Mouse (Mus musculus): ENCODE results near the gene Ephb2. TPM values are rescaled to one million over a fixed set of nuclear protein-coding genes. Genes with fewer than 3 reads are reported as not detected.
A peak's percentile ranks its signal among the peaks of the same experiment; 100 is the strongest.

Gene Ephb2
- polyA plus RNA-seq, 1 experiment, result 4.6 TPM

GRCm38 (mm10) chr4:136601476-136601875, 234.3 kb downstream of the Ephb2 start:
- DNase-seq, result peak; percentile 36
- WGBS, result under 1% methylated on average over 13 of the region's 13 CpGs
- TF ChIP-seq POLR2A (IDR thresholded peaks at IDR 0.05; ENCODE audit: borderline replicate concordance, extremely low read depth, low read depth, low read length) (no peak), CTCF (IDR thresholded peaks at IDR 0.05; ENCODE audit: insufficient read depth, low read length) (no peak)
- peak overlapping the region; percentile 60 for H3K4me3 ChIP-seq (replicated peaks; ENCODE audit: extremely low read depth, low read depth, low read length)
- H3K4me1 ChIP-seq (ENCODE audit: control insufficient read depth, insufficient read depth, low read length), result peaks cover 11% of the 10 kb centered on the region

- Histone ChIP-seq H3K4me3 (replicated peaks; ENCODE audit: extremely low read depth, low read depth, low read length) (no peak overlapping the region), H3K4me1 (ENCODE audit: control insufficient read depth, insufficient read depth, low read length) (peaks cover 13% of the 10 kb centered on the region)
- 87% methylated on average over 2 of the region's 2 CpGs for WGBS
- TF ChIP-seq POLR2A (IDR thresholded peaks at IDR 0.05; ENCODE audit: borderline replicate concordance, extremely low read depth, low read depth, low read length) (no peak), CTCF (IDR thresholded peaks at IDR 0.05; ENCODE audit: insufficient read depth, low read length) (no peak)
- no peak for DNase-seq
Observed at GRCm38 (mm10) chr4:136600536-136600935, 235.3 kb downstream of the Ephb2 start.

GRCm38 (mm10) chr4:136599869-136600268, 235.9 kb downstream of the Ephb2 start:
- Histone ChIP-seq H3K4me3 (replicated peaks; ENCODE audit: extremely low read depth, low read depth, low read length) (no peak overlapping the region), H3K4me1 (ENCODE audit: control insufficient read depth, insufficient read depth, low read length) (peaks cover 13% of the 10 kb centered on the region)
- WGBS, result 97% methylated on average over 3 of the region's 3 CpGs
- TF ChIP-seq POLR2A (IDR thresholded peaks at IDR 0.05; ENCODE audit: borderline replicate concordance, extremely low read depth, low read depth, low read length), result no peak
- TF ChIP-seq CTCF (IDR thresholded peaks at IDR 0.05; ENCODE audit: insufficient read depth, low read length), result no peak
- DNase-seq, result no peak

- TF ChIP-seq POLR2A (IDR thresholded peaks at IDR 0.05; ENCODE audit: borderline replicate concordance, extremely low read depth, low read depth, low read length) (no peak), CTCF (IDR thresholded peaks at IDR 0.05; ENCODE audit: insufficient read depth, low read length) (no peak)
- 69% methylated on average over 7 of the region's 7 CpGs for WGBS
- DNase-seq, result no peak
- H3K4me1 ChIP-seq (ENCODE audit: control insufficient read depth, insufficient read depth, low read length), result peaks cover 13% of the 10 kb centered on the region
- H3K4me3 ChIP-seq (replicated peaks; ENCODE audit: extremely low read depth, low read depth, low read length), result no peak overlapping the region
Observed at GRCm38 (mm10) chr4:136598268-136598876, 237.4 kb downstream of the Ephb2 start.

Other genes with a start within 250 kb of the Ephb2 start
- gene Kdm1a, start 233.3 kb downstream of the Ephb2 start, polyA plus RNA-seq (2012; rRNA removed), result 21.3 and 24.5 TPM in 2 replicates
- gene Tex46, start 225.6 kb downstream of the Ephb2 start, polyA plus RNA-seq (2012; rRNA removed), result not detected in 2 replicates
- gene Lactbl1, start 213.4 kb downstream of the Ephb2 start, polyA plus RNA-seq (2012; rRNA removed), result 0.05 and 0.07 TPM in 2 replicates
- 65.1 and 67.3 TPM in 2 replicates for gene C1qb, start 50.2 kb upstream of the Ephb2 start, polyA plus RNA-seq (2012; rRNA removed)
- 74.2 and 84.9 TPM in 2 replicates for gene C1qc, start 57.1 kb upstream of the Ephb2 start, polyA plus RNA-seq (2012; rRNA removed)
- 43.6 and 58.0 TPM in 2 replicates for gene C1qa, start 62.8 kb upstream of the Ephb2 start, polyA plus RNA-seq (2012; rRNA removed)
- gene Epha8, start 120.8 kb upstream of the Ephb2 start, polyA plus RNA-seq (2012; rRNA removed), result 0.05 and 0.16 TPM in 2 replicates
- gene Zbtb40, start 212.8 kb upstream of the Ephb2 start, polyA plus RNA-seq (2012; rRNA removed), result 9.4 and 10.2 TPM in 2 replicates

Data from lung, adult 2 months (tissue).